Mouse (Mus musculus) intestine, embryonic 14.5 days (tissue): ENCODE measurements around the gene Celf3. TPM values are rescaled to one million over a fixed set of nuclear protein-coding genes. Genes with fewer than 3 reads are reported as not detected.

Experiments
- polyA plus RNA-seq: library from polyadenylated mRNA; unstranded; fragments of >200 nt; fragmentation: Nextera tagmentation; extraction: Ambion mirVana; gene quantifications from 2 replicates; pipeline ENCODE4 v1.2.1, GENCODE M21; 2014

Gene Celf3
- polyA plus RNA-seq, 1 experiment from 2014 or later = 47.7 TPM

Other genes with a start within 250 kb of the Celf3 start
- not detected in 2 replicates for gene Gm4778, start 214.3 kb upstream of the Celf3 start, polyA plus RNA-seq
- gene Them4, start 168.2 kb upstream of the Celf3 start, polyA plus RNA-seq = 17.5 and 18.3 TPM in 2 replicates
- not detected in 2 replicates for gene Them5, start 136.2 kb upstream of the Celf3 start, polyA plus RNA-seq
- 1.1 and 1.5 TPM in 2 replicates for gene C2cd4d, start 115.9 kb upstream of the Celf3 start, polyA plus RNA-seq
- 3.8 and 4.0 TPM in 2 replicates for gene Rorc, start 105.5 kb upstream of the Celf3 start, polyA plus RNA-seq
- gene Lingo4, start 79.8 kb upstream of the Celf3 start, polyA plus RNA-seq = 0.38 and 0.52 TPM in 2 replicates
- 11.4 and 14.6 TPM in 2 replicates for gene Tdrkh, start 65.0 kb upstream of the Celf3 start, polyA plus RNA-seq
- gene Mrpl9, start 35.0 kb upstream of the Celf3 start, polyA plus RNA-seq = 73.2 and 76.2 TPM in 2 replicates
- 0.26 and 0.51 TPM in 2 replicates for gene Oaz3, start 34.4 kb upstream of the Celf3 start, polyA plus RNA-seq
- 8.1 and 9.3 TPM in 2 replicates for gene Riiad1, start 2.0 kb downstream of the Celf3 start, polyA plus RNA-seq
- gene Snx27, start 104.4 kb downstream of the Celf3 start, polyA plus RNA-seq = 28.6 and 33.8 TPM in 2 replicates
- not detected in 2 replicates for gene Gm10972, start 164.8 kb downstream of the Celf3 start, polyA plus RNA-seq
- 10.9 and 11.0 TPM in 2 replicates for gene Tuft1, start 180.6 kb downstream of the Celf3 start, polyA plus RNA-seq
- gene Selenbp2, start 215.3 kb downstream of the Celf3 start, polyA plus RNA-seq = 2.0 and 2.5 TPM in 2 replicates